Mouse (Mus musculus) ovary, adult 2 months (tissue): ENCODE results near the gene Tgm7. TPM values are rescaled to one million over a fixed set of nuclear protein-coding genes. Genes with fewer than 3 reads are reported as not detected.

Experiments
- polyA plus RNA-seq: library from polyadenylated mRNA; depleted of rRNA; stranded (reverse); fragments of >200 nt; gene quantifications from 2 replicates; pipeline ENCODE4 v1.2.3, GENCODE M21; 2012; rRNA removed

Tgm7 gene
- polyA plus RNA-seq, result 0.12 TPM in 1 of 2 replicates, not detected in the other

DNA sequence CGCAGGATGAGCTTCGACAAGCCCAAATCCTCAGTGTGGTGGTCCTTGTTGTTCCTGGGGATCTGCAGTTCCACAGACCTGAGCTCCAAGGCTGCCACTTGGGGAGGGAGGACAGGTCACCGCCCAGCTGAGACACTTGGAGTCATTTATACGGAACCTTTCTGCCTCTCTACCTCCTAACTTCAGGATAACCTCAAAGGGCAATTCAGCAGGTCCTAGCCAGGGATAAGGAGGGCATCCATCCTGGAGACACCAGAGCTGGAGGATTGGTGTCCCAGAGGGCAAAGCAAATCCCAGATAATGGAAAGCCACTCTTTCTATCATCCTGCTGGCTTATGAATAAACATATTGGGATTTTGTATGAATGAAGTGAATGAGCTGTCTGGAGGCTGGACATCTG is at the start of gene Tgm7:
TSS of gene Tgm7 (minus strand) at position 101 of the 400 bp plus-strand sequence.

DNA sequence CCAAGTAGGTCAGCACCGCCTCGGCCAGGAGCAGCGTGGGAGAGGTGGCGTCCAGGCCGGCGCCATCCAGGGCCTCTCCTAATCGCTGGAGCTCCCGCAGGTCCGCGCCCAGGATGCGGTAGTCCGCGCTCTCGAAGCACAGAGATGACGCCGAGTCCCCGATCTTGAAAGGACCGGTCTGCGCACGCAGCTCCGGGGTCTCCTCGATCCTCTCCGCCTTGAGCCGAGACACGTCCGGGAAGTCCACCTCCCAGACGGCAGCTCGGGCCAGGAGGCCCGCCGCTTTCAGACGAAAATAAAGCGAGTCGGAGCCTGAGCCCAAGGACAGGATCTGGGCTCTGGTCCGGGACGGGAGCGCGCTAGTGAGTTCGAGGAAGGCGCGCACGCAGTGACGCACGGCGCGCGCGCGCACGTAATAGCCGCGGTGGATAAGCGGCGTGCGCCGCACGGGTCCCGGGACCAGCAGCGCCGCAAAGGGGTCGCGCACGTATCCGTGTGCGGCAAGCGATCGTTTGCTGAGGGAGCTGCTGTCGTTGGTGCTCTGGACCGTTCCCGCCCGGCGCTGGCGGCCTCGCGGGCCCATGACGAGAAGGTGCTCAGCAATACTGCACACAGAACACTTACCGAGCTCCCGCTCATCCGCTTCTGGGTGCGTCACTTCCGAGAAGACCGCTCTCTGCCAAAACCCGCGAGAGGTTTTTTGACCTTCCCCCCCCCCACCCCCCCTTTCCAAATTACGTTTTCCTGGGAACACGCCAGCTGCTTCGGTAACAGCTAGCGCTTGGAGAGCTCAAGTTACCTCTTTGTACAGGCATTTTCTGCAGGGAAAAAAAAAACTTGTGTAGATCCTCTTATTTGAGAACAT is 30.7 kb upstream of the Tgm7 start, which contains the start of the genes Adal and Lcmt2:
TSS of gene Adal (plus strand) at position 411 of the 865 bp plus-strand sequence.
TSS of gene Lcmt2 (minus strand) at position 636 of the 865 bp plus-strand sequence.

DNA sequence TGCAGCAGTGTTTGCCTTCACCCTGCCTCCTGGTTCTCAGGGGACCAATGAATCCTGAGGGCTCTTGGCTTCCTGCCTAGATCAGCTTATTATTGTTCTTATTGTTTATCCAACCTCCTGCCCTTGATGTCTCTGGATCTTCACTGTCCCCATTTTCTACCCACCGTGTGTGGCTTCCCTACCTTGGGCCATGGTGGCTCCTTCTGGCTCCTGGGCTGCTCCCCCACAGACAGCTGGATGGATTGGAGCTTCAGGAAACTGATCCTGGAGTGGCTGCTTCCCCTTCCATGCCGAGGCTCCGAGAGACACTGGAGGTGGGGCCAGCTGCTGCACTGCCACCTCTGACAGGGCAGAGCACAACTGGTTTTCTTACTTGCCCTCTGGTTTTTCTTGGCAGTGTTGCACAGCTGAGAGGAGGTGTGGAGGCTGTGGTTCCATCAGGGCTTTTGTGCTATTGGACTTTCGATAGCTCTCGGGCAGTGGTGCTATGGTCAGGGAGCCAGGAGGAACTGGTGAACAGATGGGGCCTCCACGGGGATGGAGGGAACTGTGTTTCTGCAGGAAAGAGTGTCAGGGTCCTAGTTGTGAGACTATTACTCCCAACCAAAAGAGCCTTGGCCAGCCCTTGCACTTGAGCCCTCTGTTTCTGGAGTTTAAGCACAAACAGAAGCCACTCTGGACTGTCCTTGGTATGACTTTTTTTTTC is 24.0 kb downstream of the Tgm7 start, which contains the start of gene Tgm5:
TSS of gene Tgm5 (minus strand) at position 362 of the 706 bp plus-strand sequence.

Other genes starting within 250 kb of the Tgm7 start
- 38.9 and 39.3 TPM in 2 replicates for gene Ubr1, start 139.1 kb downstream of the Tgm7 start, polyA plus RNA-seq
- gene Tmem62, start 132.8 kb downstream of the Tgm7 start, polyA plus RNA-seq, result 6.1 and 6.5 TPM in 2 replicates
- gene Ccndbp1, start 101.4 kb downstream of the Tgm7 start, polyA plus RNA-seq, result 11.6 and 15.0 TPM in 2 replicates
- gene Epb42, start 72.7 kb downstream of the Tgm7 start, polyA plus RNA-seq, result 0.09 and 0.28 TPM in 2 replicates
- gene Tgm5, start 24.0 kb downstream of the Tgm7 start, polyA plus RNA-seq, result 0.05 TPM in 1 of 2 replicates, not detected in the other
- gene Adal, start 30.6 kb upstream of the Tgm7 start, polyA plus RNA-seq, result 3.1 and 8.3 TPM in 2 replicates
- gene Lcmt2, start 30.9 kb upstream of the Tgm7 start, polyA plus RNA-seq, result 14.1 and 18.8 TPM in 2 replicates
- gene Tubgcp4, start 60.9 kb upstream of the Tgm7 start, polyA plus RNA-seq, result 33.2 and 35.6 TPM in 2 replicates
- gene Zscan29, start 61.3 kb upstream of the Tgm7 start, polyA plus RNA-seq, result 2.4 and 3.1 TPM in 2 replicates
- gene Trp53bp1, start 161.6 kb upstream of the Tgm7 start, polyA plus RNA-seq, result 56.6 and 57.0 TPM in 2 replicates
- 10.2 and 12.5 TPM in 2 replicates for gene Map1a, start 179.8 kb upstream of the Tgm7 start, polyA plus RNA-seq
- gene Ppip5k1, start 245.6 kb upstream of the Tgm7 start, polyA plus RNA-seq, result 25.1 and 26.8 TPM in 2 replicates
- gene Ckmt1, start 247.9 kb upstream of the Tgm7 start, polyA plus RNA-seq, result 16.1 and 24.9 TPM in 2 replicates